Mouse (Mus musculus): ENCODE results near the gene Stab2.

DNA sequence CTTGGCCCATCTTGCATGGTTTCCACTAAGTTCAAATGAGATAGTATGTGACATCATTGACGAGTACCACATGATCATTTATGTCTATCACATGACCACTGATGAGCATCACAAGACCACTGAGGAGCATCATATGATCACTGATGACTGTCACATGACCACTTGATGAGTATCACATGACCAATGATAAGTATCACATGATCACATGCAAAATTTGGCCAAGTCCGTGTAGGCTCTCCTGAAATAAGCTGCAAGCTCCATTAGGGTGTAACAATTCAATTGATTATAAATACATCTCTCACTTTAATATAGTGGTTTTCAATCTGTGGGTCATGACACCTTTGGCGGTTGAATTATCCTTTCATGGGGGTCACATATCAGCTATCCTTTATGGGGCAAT is 52.5 kb downstream of the Stab2 start:
- no peak for TF ChIP-seq CTCF (IDR thresholded peaks at IDR 0.05; ENCODE audit: low read depth)
- TF ChIP-seq EP300 (IDR thresholded peaks at IDR 0.05; ENCODE audit: low read depth): no peak
